ENCODE assay signal across 8 mouse cellular contexts in the genomic region with DNA sequence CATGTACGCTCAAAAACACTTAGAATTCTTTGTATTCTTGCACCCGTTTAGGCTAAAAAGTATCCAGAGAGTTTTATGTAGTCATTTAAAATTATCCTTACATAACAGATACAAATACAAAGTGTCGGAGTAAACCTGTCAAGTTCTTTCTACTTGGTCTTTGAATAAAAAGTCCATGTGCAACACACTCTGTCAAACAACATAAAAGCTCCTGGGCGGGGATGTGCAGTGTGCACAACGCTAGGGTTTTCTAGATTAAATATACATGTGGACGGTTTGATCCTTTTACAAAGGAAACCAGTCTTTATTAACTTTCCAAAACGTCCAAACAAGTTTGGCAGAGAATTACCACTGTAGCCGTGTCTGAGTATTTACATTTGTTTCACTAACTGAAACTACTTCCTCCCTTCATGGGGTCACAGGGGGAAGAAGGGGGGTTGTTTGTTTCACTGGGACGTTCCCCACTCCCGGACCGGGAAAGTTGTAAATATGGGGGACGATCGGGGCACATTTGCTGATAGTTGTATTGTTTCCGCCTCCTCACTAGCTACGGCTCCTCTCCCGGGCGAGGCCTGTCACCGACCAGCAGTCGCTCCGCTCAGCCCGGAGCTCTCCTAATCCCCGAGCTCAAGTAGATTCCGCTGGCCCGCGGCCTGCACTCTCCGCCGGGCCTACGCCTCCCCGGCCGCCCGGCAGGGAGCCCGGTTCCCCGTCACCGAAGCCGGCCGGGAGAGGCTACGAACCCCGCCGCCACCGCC. TPM values are rescaled to one million over a fixed set of nuclear protein-coding genes. Genes with fewer than 3 reads are reported as not detected.
DNase-seq lines count a peak whose midpoint lies in the region; ATAC-seq and TF ChIP-seq lines count a peak whose summit lies in the region.

No protein-coding gene starts in this region.

- ATAC-seq in forebrain, embryonic 16.5 days, result peak; percentile 51
- peak; percentile 53 for ATAC-seq in lung, postnatal 0 days

- intact Hi-C loops in heart, postnatal 36 days (cut with DNase I), result loop anchor here (10.0 kb wide), 1 partner anchor 339 kb away; a partner anchor contains a TSS

- peak overlapping the region; percentile 96 for H3K27ac ChIP-seq in forebrain, embryonic 16.5 days (ENCODE audit: low read length)
- peak overlapping the region; percentile 97 for H3K27ac ChIP-seq in layer of hippocampus, adult 2 months
- peak overlapping the region; percentile 99 for H3K27ac ChIP-seq in lung, postnatal 0 days (ENCODE audit: low read length)

- H3K9me3 ChIP-seq in forebrain, embryonic 16.5 days (ENCODE audit: control insufficient read depth, low read length), result no peaks in the 10 kb centered on the region
- no peaks in the 10 kb centered on the region for H3K9me3 ChIP-seq in lung, postnatal 0 days (ENCODE audit: low read length)

- under 1% methylated on average over 40 of the region's 40 CpGs for WGBS in forebrain, embryonic 16.5 days
- under 1% methylated on average over 30 of the region's 40 CpGs for WGBS in lung, postnatal 0 days

- no peaks in the 10 kb centered on the region for H3K27me3 ChIP-seq in forebrain, embryonic 16.5 days (replicated peaks; ENCODE audit: control insufficient read depth, insufficient read depth, low read length)
- H3K27me3 ChIP-seq in lung, postnatal 0 days (replicated peaks; ENCODE audit: insufficient read depth, low read length), result no peaks in the 10 kb centered on the region

- peak; percentile 56 for DNase-seq in MEL-GATA-1-ER (ENCODE audit: extremely low read depth, low read depth)
- DNase-seq in cerebellum, adult 11 months, result peak; percentile 62
- DNase-seq in heart, postnatal 36 days, result peak; percentile 74 to 82
- peak; percentile 42 to 57 for DNase-seq in layer of hippocampus, adult 2 months (ENCODE audit: low spot score in 2 of 2)
- DNase-seq in lung, postnatal 0 days (ENCODE audit: low spot score), result peak; percentile 78
- DNase-seq in ovary, postnatal 36 days (ENCODE audit: low spot score), result peak; percentile 69
- DNase-seq in thymus, postnatal 14 days, result peak; percentile 69

- peak overlapping the region; percentile 77 for H3K4me2 ChIP-seq in forebrain, embryonic 16.5 days (ENCODE audit: low read length)
- peak overlapping the region; percentile 73 for H3K4me2 ChIP-seq in lung, postnatal 0 days (replicated peaks; ENCODE audit: low read depth, low read length)

- peak overlapping the region; percentile 98 for H3K4me3 ChIP-seq in forebrain, embryonic 16.5 days (replicated peaks; ENCODE audit: low read length)
- peak overlapping the region; percentile 77 for H3K4me3 ChIP-seq in layer of hippocampus, adult 2 months
- peak overlapping the region; percentile 91 for H3K4me3 ChIP-seq in lung, postnatal 0 days (ENCODE audit: low read depth, low read length)

- TF ChIP-seq EP300 in lung, postnatal 0 days (IDR thresholded peaks at IDR 0.05), result no peak

- no peak for TF ChIP-seq CTCF in layer of hippocampus, adult 2 months (conservative IDR thresholded peaks at IDR 0.05)
- TF ChIP-seq CTCF in lung, postnatal 0 days (IDR thresholded peaks at IDR 0.05), result no peak

- H3K36me3 ChIP-seq in forebrain, embryonic 16.5 days (ENCODE audit: control insufficient read depth, insufficient read depth), result no peaks in the 10 kb centered on the region
- no peaks in the 10 kb centered on the region for H3K36me3 ChIP-seq in lung, postnatal 0 days (ENCODE audit: insufficient read depth, low read length)

- peak overlapping the region; percentile 99 for H3K9ac ChIP-seq in forebrain, embryonic 16.5 days (replicated peaks; ENCODE audit: low read depth, low read length)
- H3K9ac ChIP-seq in lung, postnatal 0 days (replicated peaks; ENCODE audit: low read depth), result peak overlapping the region; percentile 99

- H3K4me1 ChIP-seq in forebrain, embryonic 16.5 days (replicated peaks; ENCODE audit: control insufficient read depth, insufficient read depth, low read length), result peaks cover 29% of the 10 kb centered on the region
- H3K4me1 ChIP-seq in lung, postnatal 0 days (ENCODE audit: insufficient read depth, low read depth, low read length), result peaks cover 5% of the 10 kb centered on the region; the same call in 1 of the 2 replicates

RNA-seq across cellular contexts. Expression of a gene that starts 0.9 kb away (rescaled TPM):
- 18.1 and 21.1 TPM in 2 replicates for polyA plus RNA-seq in forebrain, embryonic 16.5 days (2015; fragmentation: Nextera tagmentation; extraction: Ambion mirVana)
- total RNA-seq in heart, postnatal 36 days (2021), result 10 to 100 TPM; 29.8 to 30.9 TPM
- total RNA-seq in layer of hippocampus, adult 2 months (2021), result 10 to 100 TPM; 32.9 to 35.0 TPM
- polyA plus RNA-seq in lung, postnatal 0 days (2015; fragmentation: Nextera tagmentation; extraction: Ambion mirVana), result 15.1 and 17.6 TPM in 2 replicates

Comparison
In these comparisons a context has a peak if more than half of its experiments do, and no peak if none do; other contexts are left out.
1. Peak in every context shown above with its lines: DNase-seq, ATAC-seq, H3K4me3 ChIP-seq and H3K27ac ChIP-seq.